Mouse (Mus musculus): ENCODE measurements at regions not wholly inside any gene's neighbourhood (a gene's known extent, or its start where the extent isn't known, plus 50 kb on each side); places are given as distances from the start of the nearest gene placed in this dataset.
A peak's percentile ranks its signal among the peaks of the same experiment; 100 is the strongest.

- DNase-seq = no peak
These were observed 168.8 kb downstream of the Gm45692 start for GRCm38 (mm10) chr8:26288163-26288562.

GRCm38 (mm10) chr8:26298066-26298804 lies 178.9 kb downstream of the Gm45692 start:
- no peak for DNase-seq

- DNase-seq = no peak
These were observed 180.9 kb downstream of the Gm45692 start for GRCm38 (mm10) chr8:26300246-26300645.

GRCm38 (mm10) chr8:26301961-26302360 lies 182.6 kb downstream of the Gm45692 start:
- DNase-seq = no peak

- no peak for DNase-seq
These were observed 185.2 kb downstream of the Gm45692 start for GRCm38 (mm10) chr8:26304566-26304965.

GRCm38 (mm10) chr8:26305061-26305879 lies 185.9 kb downstream of the Gm45692 start:
- DNase-seq = no peak

GRCm38 (mm10) chr8:26308121-26308641 lies 188.8 kb downstream of the Gm45692 start:
- no peak for DNase-seq

GRCm38 (mm10) chr8:26309764-26310163 lies 190.4 kb downstream of the Gm45692 start:
- no peak for DNase-seq

- DNase-seq = no peak
These were observed 204.4 kb downstream of the Gm45692 start for GRCm38 (mm10) chr8:26323606-26324350.

GRCm38 (mm10) chr8:26324606-26325005 lies 205.3 kb downstream of the Gm45692 start:
- no peak for DNase-seq

- no peak for DNase-seq
These were observed 210.5 kb downstream of the Gm45692 start for GRCm38 (mm10) chr8:26329813-26330212.

- no peak for DNase-seq
These were observed 217.7 kb downstream of the Gm45692 start for GRCm38 (mm10) chr8:26336906-26337650.

GRCm38 (mm10) chr8:26345078-26345477 lies 225.7 kb downstream of the Gm45692 start:
- peak; percentile 4 for DNase-seq

- no peak for DNase-seq
These were observed 229.9 kb downstream of the Gm45692 start for GRCm38 (mm10) chr8:26349231-26349630.

- DNase-seq = no peak
These were observed 230.5 kb downstream of the Gm45692 start for GRCm38 (mm10) chr8:26349854-26350253.

- no peak for DNase-seq
These were observed 231.3 kb downstream of the Gm45692 start for GRCm38 (mm10) chr8:26350616-26351015.

GRCm38 (mm10) chr8:26351643-26352540 lies 232.6 kb downstream of the Gm45692 start:
- peak; percentile 4 for DNase-seq

GRCm38 (mm10) chr8:26352541-26353010 lies 233.2 kb downstream of the Gm45692 start:
- DNase-seq = peak; percentile 14

- DNase-seq = no peak
These were observed 234.1 kb downstream of the Gm45692 start for GRCm38 (mm10) chr8:26353476-26353875.

GRCm38 (mm10) chr8:26354516-26354915 lies 235.2 kb downstream of the Gm45692 start:
- DNase-seq = no peak

- no peak for DNase-seq
These were observed 237.5 kb downstream of the Gm45692 start for GRCm38 (mm10) chr8:26356801-26357200.
